Mouse (Mus musculus) megakaryocyte, embryonic 14.5 days (primary cell): ENCODE measurements around the gene Npas3.

Experiments used
- FLI1 ChIP-seq: IDR thresholded peaks from 2 replicates; pipeline ENCODE4 v1.6.1; 2012; ENCODE audit warnings: low read length, inconsistent platforms, mixed read lengths
- GATA1 ChIP-seq: IDR thresholded peaks from 3 replicates; pipeline ENCODE4 v1.6.1; 2012; ENCODE audit warnings: mixed read lengths, low read length, inconsistent platforms, borderline replicate concordance

GRCm38 (mm10) chr12:53581181-53581580 is 332.7 kb downstream of the Npas3 start:
- TF ChIP-seq GATA1 (no peak), FLI1 (no peak)
